Mouse (Mus musculus): ENCODE results near the gene Mief2. TPM values are rescaled to one million over a fixed set of nuclear protein-coding genes. Genes with fewer than 3 reads are reported as not detected.

Gene Mief2
- 8.5 and 9.8 TPM in 2 replicates for polyA plus RNA-seq (2015; fragmentation: Nextera tagmentation; extraction: Ambion mirVana)

DNA sequence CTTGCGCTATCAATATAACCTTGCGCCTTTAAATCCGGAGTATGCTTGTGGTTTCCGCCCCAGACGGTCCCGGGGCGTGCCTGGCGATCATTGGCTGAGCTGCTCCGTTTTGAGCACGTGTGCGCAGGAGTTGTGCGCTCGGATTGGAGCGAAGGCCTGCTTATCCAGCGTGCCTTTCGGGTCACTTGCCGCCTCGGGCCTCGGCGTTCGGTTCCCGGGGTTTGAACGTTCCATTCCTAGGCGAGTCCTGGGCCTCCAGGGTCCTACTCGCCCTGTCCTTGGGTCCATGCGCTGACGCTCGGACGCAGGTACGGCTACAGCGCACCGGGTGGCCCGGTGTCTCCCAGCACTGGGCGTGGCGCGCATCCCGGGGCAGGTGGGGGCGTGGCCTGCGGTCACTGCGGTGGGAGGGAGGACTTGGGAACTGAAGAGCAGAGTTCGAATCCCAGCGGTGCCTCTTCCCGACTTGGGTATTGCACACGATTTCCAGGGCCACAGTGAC lies at the start of gene Mief2:
TSS of gene Mief2 (plus strand) at position 139 of the 502 bp plus-strand sequence.
- Histone ChIP-seq H3K4me3 (ENCODE audit: low read depth, low read length) (peak within 1 kb of the TSS; percentile 85), H3K27me3 (ENCODE audit: control insufficient read depth, insufficient read depth, low read length) (no peaks in the 10 kb centered on the region), H3K9ac (ENCODE audit: low read length) (peak within 1 kb of the TSS; percentile 92), H3K4me2 (replicated peaks; ENCODE audit: low read depth) (peak within 1 kb of the TSS; percentile 71), H3K9me3 (ENCODE audit: control insufficient read depth, low read length) (no peaks in the 10 kb centered on the region), H3K27ac (replicated peaks) (peak within 1 kb of the TSS; percentile 92), H3K36me3 (ENCODE audit: control insufficient read depth, insufficient read depth, low read length) (peaks cover 16% of the 10 kb centered on the region), H3K4me1 (replicated peaks; ENCODE audit: control insufficient read depth, insufficient read depth) (no peaks in the 10 kb centered on the region; the same call in 1 of the 2 replicates)
- TF ChIP-seq EP300 (optimal IDR thresholded peaks at IDR 0.05) (no peak), CTCF (IDR thresholded peaks at IDR 0.05; ENCODE audit: low read depth) (0 out of 2 replicates have a peak, but pooled peaks have one; percentile 3)
- peak; percentile 96 for DNase-seq (ENCODE audit: low spot score)
- WGBS = under 1% methylated on average over 44 of the region's 44 CpGs
- ATAC-seq (ENCODE audit: low FRiP score, low TSS enrichment) = peak; percentile 92

DNA sequence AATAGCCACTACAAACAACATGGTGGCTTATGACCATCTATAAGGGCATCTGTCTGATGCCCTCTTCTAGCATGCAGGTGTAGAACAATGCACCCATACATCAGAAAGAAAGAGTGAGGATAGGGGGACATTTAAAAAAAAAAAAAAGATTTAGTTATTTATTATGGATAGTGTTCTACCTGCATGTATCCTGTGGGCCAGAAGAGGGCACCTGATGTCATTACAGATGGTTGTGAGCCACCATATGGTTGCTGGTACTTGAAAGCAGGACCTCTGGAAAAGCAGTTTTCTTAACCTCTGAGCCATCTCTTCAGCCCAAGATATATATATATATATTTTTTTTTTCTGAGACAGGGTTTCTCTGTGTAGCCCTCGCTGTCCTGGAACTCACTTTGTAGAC lies 32.0 kb upstream of the Mief2 start:
- Histone ChIP-seq H3K27me3 (ENCODE audit: control insufficient read depth, insufficient read depth, low read length) (no peaks in the 10 kb centered on the region), H3K4me1 (replicated peaks; ENCODE audit: control insufficient read depth, insufficient read depth) (peaks cover 4% of the 10 kb centered on the region; the same call in 1 of the 2 replicates), H3K9ac (ENCODE audit: low read length) (no peak overlapping the region), H3K27ac (replicated peaks) (no peak overlapping the region), H3K4me3 (ENCODE audit: low read depth, low read length) (no peak overlapping the region), H3K4me2 (replicated peaks; ENCODE audit: low read depth) (no peak overlapping the region), H3K9me3 (ENCODE audit: control insufficient read depth, low read length) (no peaks in the 10 kb centered on the region), H3K36me3 (ENCODE audit: control insufficient read depth, insufficient read depth, low read length) (no peaks in the 10 kb centered on the region)
- 67% methylated on average over 1 of the region's 1 CpGs for WGBS
- ATAC-seq (ENCODE audit: low FRiP score, low TSS enrichment) (no peak), DNase-seq (ENCODE audit: low spot score) (no peak)
- TF ChIP-seq EP300 (optimal IDR thresholded peaks at IDR 0.05) = no peak
- peak; percentile 32; the same call in 1 of the 2 replicates for TF ChIP-seq CTCF (IDR thresholded peaks at IDR 0.05; ENCODE audit: low read depth)

DNA sequence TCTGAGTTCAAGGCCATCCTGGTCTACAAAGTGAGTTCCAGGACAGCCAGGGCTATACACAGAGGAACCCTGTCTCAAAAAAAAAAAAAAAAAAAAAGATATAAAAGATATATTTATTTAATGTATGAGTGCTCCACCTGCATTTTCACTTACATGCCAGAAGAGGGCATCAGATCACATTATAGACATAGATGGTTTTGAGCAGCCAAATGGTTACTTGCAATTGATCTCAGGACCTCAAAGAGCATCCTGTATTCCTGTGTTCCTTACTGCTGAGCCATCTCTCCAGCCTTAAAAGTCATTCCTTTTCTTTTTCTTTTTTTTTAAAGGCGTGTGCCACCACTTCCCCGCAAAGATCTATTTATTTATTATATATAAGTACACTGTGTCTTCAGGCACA lies 30.6 kb upstream of the Mief2 start:
- ATAC-seq (ENCODE audit: low FRiP score, low TSS enrichment) = no peak
- no peak overlapping the region for H3K27ac ChIP-seq (replicated peaks)
- TF ChIP-seq CTCF (IDR thresholded peaks at IDR 0.05; ENCODE audit: low read depth) (peak; percentile 71), EP300 (optimal IDR thresholded peaks at IDR 0.05) (no peak)
- peaks cover 4% of the 10 kb centered on the region; the same call in 1 of the 2 replicates for H3K4me1 ChIP-seq (replicated peaks; ENCODE audit: control insufficient read depth, insufficient read depth)
- no peaks in the 10 kb centered on the region for H3K36me3 ChIP-seq (ENCODE audit: control insufficient read depth, insufficient read depth, low read length)
- no peak overlapping the region for H3K4me3 ChIP-seq (ENCODE audit: low read depth, low read length)
- H3K27me3 ChIP-seq (ENCODE audit: control insufficient read depth, insufficient read depth, low read length) = no peaks in the 10 kb centered on the region
- H3K9me3 ChIP-seq (ENCODE audit: control insufficient read depth, low read length) = no peaks in the 10 kb centered on the region
- no peak for DNase-seq (ENCODE audit: low spot score)
- no peak overlapping the region for H3K4me2 ChIP-seq (replicated peaks; ENCODE audit: low read depth)
- H3K9ac ChIP-seq (ENCODE audit: low read length) = no peak overlapping the region
- WGBS = 70% methylated on average over 2 of the region's 2 CpGs

DNA sequence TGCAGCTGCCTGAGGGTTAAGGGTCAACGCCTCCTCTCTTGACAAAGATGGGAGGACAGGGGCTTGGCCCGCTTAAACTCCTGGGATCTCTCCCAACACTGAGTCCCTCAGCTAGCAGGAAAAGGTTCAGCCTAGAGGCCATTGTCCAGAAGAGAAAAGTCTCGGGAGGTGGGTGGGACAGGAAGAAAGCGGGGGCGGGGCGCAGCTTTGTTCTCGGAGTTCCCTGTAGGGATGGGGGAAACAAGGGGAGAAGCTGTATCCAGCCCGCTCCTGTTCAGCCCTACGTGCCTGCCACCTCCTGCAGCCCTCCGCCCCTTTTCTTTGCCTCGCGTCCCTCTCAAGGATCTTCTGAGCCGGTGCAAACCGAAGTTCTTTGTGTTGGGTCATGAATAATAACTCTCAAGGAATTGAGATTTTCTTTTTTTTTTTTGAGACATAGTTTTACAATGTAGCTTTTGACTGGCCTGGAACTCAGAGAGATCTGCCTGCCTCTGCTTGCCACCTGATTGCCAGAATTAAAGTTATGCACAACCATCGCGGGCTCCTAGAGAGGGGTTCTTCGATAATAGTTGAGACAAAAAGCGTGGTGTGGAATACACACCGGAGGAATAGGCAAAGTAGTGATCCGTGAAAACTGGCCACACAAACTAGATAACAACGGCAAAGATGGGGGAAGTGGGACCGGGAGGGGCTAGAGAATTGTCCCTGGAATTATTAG lies 29.2 kb upstream of the Mief2 start:
- peak; percentile 76 for DNase-seq (ENCODE audit: low spot score)
- Histone ChIP-seq H3K4me1 (replicated peaks; ENCODE audit: control insufficient read depth, insufficient read depth) (peaks cover 4% of the 10 kb centered on the region; the same call in 1 of the 2 replicates), H3K27ac (replicated peaks) (peak overlapping the region; percentile 88), H3K9me3 (ENCODE audit: control insufficient read depth, low read length) (no peaks in the 10 kb centered on the region), H3K9ac (ENCODE audit: low read length) (peak overlapping the region; percentile 86), H3K4me3 (ENCODE audit: low read depth, low read length) (peak overlapping the region; percentile 89), H3K36me3 (ENCODE audit: control insufficient read depth, insufficient read depth, low read length) (no peaks in the 10 kb centered on the region), H3K27me3 (ENCODE audit: control insufficient read depth, insufficient read depth, low read length) (no peaks in the 10 kb centered on the region), H3K4me2 (replicated peaks; ENCODE audit: low read depth) (peak overlapping the region; percentile 64)
- 3% methylated on average over 22 of the region's 22 CpGs for WGBS
- ATAC-seq (ENCODE audit: low FRiP score, low TSS enrichment) = peak; percentile 33
- TF ChIP-seq CTCF (IDR thresholded peaks at IDR 0.05; ENCODE audit: low read depth) = no peak
- no peak for TF ChIP-seq EP300 (optimal IDR thresholded peaks at IDR 0.05)

DNA sequence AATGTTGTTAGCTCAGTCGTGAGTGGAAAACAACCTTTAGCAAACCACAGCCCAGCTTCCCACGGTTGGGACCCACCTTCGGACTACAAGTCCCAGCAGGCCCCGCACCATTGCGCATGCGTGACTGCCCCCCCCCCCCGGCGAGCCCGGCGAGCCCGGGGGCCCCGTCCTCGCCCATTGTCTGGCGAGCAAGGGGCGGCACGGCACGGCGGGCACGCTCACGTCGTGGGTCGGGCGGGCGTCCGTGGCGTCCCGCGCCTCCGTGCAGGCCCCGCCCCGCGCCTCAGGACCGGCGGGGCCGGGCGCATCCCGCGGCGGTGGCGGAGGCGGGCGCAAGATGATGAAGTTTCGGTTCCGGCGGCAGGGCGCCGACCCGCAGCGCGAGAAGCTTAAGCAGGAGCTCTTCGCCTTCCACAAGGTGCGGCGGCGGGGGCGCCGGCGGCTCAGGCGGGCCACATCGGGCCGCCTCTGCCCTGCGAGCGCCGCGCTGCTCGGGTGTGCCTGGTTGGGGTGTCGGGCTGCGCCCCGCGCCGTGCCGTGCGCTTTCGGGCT lies 28.6 kb upstream of the Mief2 start, which contains the start of gene Llgl1:
TSS of gene Llgl1 (plus strand) at position 200 of the 552 bp plus-strand sequence.
- Histone ChIP-seq H3K9ac (ENCODE audit: low read length) (peak within 1 kb of the TSS; percentile 86), H3K27ac (replicated peaks) (peak within 1 kb of the TSS; percentile 88), H3K9me3 (ENCODE audit: control insufficient read depth, low read length) (no peaks in the 10 kb centered on the region), H3K36me3 (ENCODE audit: control insufficient read depth, insufficient read depth, low read length) (no peaks in the 10 kb centered on the region), H3K4me3 (ENCODE audit: low read depth, low read length) (peak within 1 kb of the TSS; percentile 89), H3K4me1 (replicated peaks; ENCODE audit: control insufficient read depth, insufficient read depth) (peaks cover 4% of the 10 kb centered on the region; the same call in 1 of the 2 replicates), H3K4me2 (replicated peaks; ENCODE audit: low read depth) (peak within 1 kb of the TSS; percentile 86), H3K27me3 (ENCODE audit: control insufficient read depth, insufficient read depth, low read length) (no peaks in the 10 kb centered on the region)
- no peak for TF ChIP-seq EP300 (optimal IDR thresholded peaks at IDR 0.05)
- TF ChIP-seq CTCF (IDR thresholded peaks at IDR 0.05; ENCODE audit: low read depth) = no peak
- under 1% methylated on average over 42 of the region's 73 CpGs for WGBS
- ATAC-seq (ENCODE audit: low FRiP score, low TSS enrichment) (peak; percentile 92), DNase-seq (ENCODE audit: low spot score) (peak; percentile 98)

All from stomach, postnatal 0 days (tissue).